Mouse (Mus musculus) bone marrow, adult 2 months (tissue): Measurements from ENCODE around the gene Tmem56.

Experiments used
- CTCF ChIP-seq: fragments of 200-500 bp; IDR thresholded peaks from 2 replicates; pipeline ENCODE4 v1.5.1; 2011; ENCODE audit warnings: low read length, control low read depth; ENCODE audit not compliant: control insufficient read depth, insufficient read depth
- POLR2A ChIP-seq: fragments of 200-500 bp; IDR thresholded peaks from 2 replicates; pipeline ENCODE4 v1.6.1; 2011; ENCODE audit warnings: low read depth, mild to moderate bottlenecking, control low read depth, low read length, borderline replicate concordance; ENCODE audit not compliant: control insufficient read depth

GRCm38 (mm10) chr3:121161661-121162060 is 121.2 kb downstream of the Tmem56 start:
- no peak for TF ChIP-seq POLR2A
- TF ChIP-seq CTCF, result 0 out of 2 replicates have a peak, but pooled peaks have one; percentile 13
